Mouse (Mus musculus) liver, embryonic 13.5 days (tissue): ENCODE data around the gene Rabgap1l. TPM values are rescaled to one million over a fixed set of nuclear protein-coding genes. Genes with fewer than 3 reads are reported as not detected.

ENCODE experiments used
- ATAC-seq: fragments of 200-750 bp; cut with Nextera tagmentation; 2 replicates; pipeline ENCODE4 v1.8.0; 2017; ENCODE audit warnings: low read depth, mild to moderate bottlenecking, moderate number of reproducible peaks, moderate library complexity
- DNase-seq: peaks from one replicate; pipeline ENCODE4 v3.0.0; 2022
- H3K27ac ChIP-seq: fragments of 300-500 bp; sonication (generic); 2 replicates; pipeline ENCODE4 v1.5.1; 2015; ENCODE audit warnings: moderate library complexity, mild to moderate bottlenecking, inconsistent platforms
- H3K27me3 ChIP-seq: fragments of 300-500 bp; sonication (generic); 2 replicates; pipeline ENCODE4 v1.6.1; 2015; ENCODE audit warnings: mild to moderate bottlenecking, inconsistent platforms
- H3K36me3 ChIP-seq: fragments of 300-500 bp; sonication (generic); 2 replicates; pipeline ENCODE4 v1.6.1; 2015; ENCODE audit warnings: mild to moderate bottlenecking, inconsistent platforms
- H3K4me1 ChIP-seq: fragments of 300-500 bp; sonication (generic); replicated peaks from 2 replicates; pipeline ENCODE4 v1.6.1; 2015; ENCODE audit warnings: inconsistent platforms
- H3K4me2 ChIP-seq: fragments of 300-500 bp; sonication (generic); 2 replicates; pipeline ENCODE4 v1.6.1; 2015; ENCODE audit warnings: inconsistent platforms, mild to moderate bottlenecking, moderate library complexity
- H3K4me3 ChIP-seq: fragments of 300-500 bp; sonication (generic); replicated peaks from 2 replicates; pipeline ENCODE4 v1.5.1; 2015; ENCODE audit warnings: mild to moderate bottlenecking, inconsistent platforms
- H3K9ac ChIP-seq: fragments of 300-500 bp; sonication (generic); 2 replicates; pipeline ENCODE4 v1.6.1; 2015; ENCODE audit warnings: mild to moderate bottlenecking, inconsistent platforms
- H3K9me3 ChIP-seq: fragments of 300-500 bp; sonication (generic); replicated peaks from 2 replicates; pipeline ENCODE4 v1.6.1; 2016; ENCODE audit warnings: inconsistent platforms
- WGBS: fragments of 180-500 bp; shearing (Covaris S2); methylation state at CpG from one replicate; pipeline ENCODE4 v1.1.7; 2015; ENCODE audit not compliant: insufficient replicate concordance; 5-methylcytosine and 5-hydroxymethylcytosine counted together
- polyA plus RNA-seq: library from polyadenylated mRNA; unstranded; fragments of >200 nt; fragmentation: Nextera tagmentation; extraction: Ambion mirVana; gene quantifications from 2 replicates; pipeline ENCODE4 v1.2.1, GENCODE M21; 2015

Rabgap1l gene
- polyA plus RNA-seq, 1 experiment from 2014 or later, result 37.5 TPM

DNA sequence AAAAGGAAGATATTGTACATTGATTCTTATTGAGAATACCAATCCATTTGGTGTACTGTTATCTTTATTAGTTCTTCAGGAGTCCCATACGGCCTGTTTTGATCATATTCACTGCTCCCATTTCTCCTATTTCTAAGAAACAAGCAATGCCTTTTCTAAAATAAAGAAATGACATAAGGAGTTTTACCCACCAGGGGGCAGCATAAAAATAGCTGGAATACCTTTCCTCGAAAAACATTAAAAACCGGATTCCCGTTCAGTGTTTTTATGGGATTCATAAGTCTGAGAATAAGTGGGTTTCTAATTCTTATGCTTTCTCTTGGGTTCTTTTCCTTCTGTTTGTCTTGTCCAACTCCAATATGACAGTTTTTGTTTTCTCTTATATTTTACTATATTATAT, 562.0 kb downstream of the Rabgap1l start:
- DNase-seq (no peak), ATAC-seq (no peak)
- Histone ChIP-seq H3K9ac (no peak overlapping the region), H3K27me3 (no peaks in the 10 kb centered on the region), H3K4me2 (no peak overlapping the region), H3K27ac (no peak overlapping the region), H3K36me3 (0 out of 2 replicates have a peak, but pooled peaks cover 2% of the 10 kb centered on the region), H3K9me3 (no peaks in the 10 kb centered on the region), H3K4me3 (no peak overlapping the region), H3K4me1 (peaks cover 10% of the 10 kb centered on the region)
- WGBS, result 53% methylated on average over 4 of the region's 4 CpGs

- Histone ChIP-seq H3K9ac (no peak overlapping the region), H3K4me2 (no peak overlapping the region), H3K36me3 (0 out of 2 replicates have a peak, but pooled peaks cover 2% of the 10 kb centered on the region), H3K27ac (no peak overlapping the region), H3K4me3 (no peak overlapping the region), H3K9me3 (no peaks in the 10 kb centered on the region), H3K27me3 (no peaks in the 10 kb centered on the region), H3K4me1 (peaks cover 10% of the 10 kb centered on the region)
- DNase-seq, result no peak
- no peak for ATAC-seq
Observed at GRCm38 (mm10) chr1:160227850-160228249, 565.2 kb downstream of the Rabgap1l start.

DNA sequence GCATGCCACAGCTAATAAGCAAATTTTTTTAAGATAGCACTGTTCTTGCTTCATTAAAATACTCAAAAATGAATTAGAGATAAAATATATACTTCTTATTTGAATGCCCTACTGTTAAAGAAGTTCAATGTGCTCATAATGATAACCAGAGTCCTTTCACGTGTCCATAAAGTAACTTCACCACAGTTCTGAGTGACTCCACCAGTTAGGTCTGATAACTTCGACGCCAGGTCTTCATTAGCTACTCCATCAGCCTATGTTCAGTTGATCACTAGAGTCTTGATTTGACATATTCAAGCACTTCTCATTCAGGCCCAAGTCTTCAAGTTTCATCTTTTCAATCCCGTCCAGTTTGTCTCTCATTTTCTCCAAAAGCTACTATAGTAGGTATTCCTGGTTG, 565.8 kb downstream of the Rabgap1l start:
- WGBS, result 67% methylated on average over 4 of the region's 4 CpGs
- no peak overlapping the region for H3K4me2 ChIP-seq

GRCm38 (mm10) chr1:160224093-160224492, 568.9 kb downstream of the Rabgap1l start:
- Histone ChIP-seq H3K9me3 (no peaks in the 10 kb centered on the region), H3K27ac (no peak overlapping the region), H3K9ac (no peak overlapping the region), H3K27me3 (no peaks in the 10 kb centered on the region), H3K4me3 (no peak overlapping the region), H3K4me2 (no peak overlapping the region), H3K4me1 (peaks cover 8% of the 10 kb centered on the region), H3K36me3 (0 out of 2 replicates have a peak, but pooled peaks cover 2% of the 10 kb centered on the region)
- WGBS, result 63% methylated on average over 2 of the region's 2 CpGs
- no peak for DNase-seq
- ATAC-seq, result no peak

More for the DNA sequence above, 565.8 kb downstream of the Rabgap1l start:
- Histone ChIP-seq H3K27me3 (no peaks in the 10 kb centered on the region), H3K9me3 (no peaks in the 10 kb centered on the region), H3K9ac (no peak overlapping the region), H3K27ac (no peak overlapping the region), H3K4me3 (no peak overlapping the region), H3K4me1 (peaks cover 10% of the 10 kb centered on the region), H3K36me3 (0 out of 2 replicates have a peak, but pooled peaks cover 2% of the 10 kb centered on the region)
- ATAC-seq (no peak), DNase-seq (no peak)

DNA sequence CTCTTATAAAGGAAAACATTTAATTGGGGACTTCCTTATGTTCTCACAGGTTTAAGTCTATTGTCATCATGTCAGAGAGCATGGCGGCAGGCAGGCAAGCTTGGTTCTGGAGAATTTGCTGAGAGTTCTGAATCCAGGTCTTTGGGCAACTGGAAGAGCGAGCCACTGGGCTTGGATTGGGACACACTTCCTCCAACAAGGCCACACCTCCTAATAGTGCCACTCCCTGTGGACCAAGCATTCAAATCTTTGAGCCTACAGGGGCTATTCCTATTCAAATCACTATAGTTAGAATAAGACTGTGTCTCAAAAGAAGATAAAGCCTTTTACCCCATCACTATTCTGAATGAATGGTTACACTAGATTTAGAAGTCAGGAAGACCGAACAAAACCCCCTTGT, 575.1 kb downstream of the Rabgap1l start:
- Histone ChIP-seq H3K27ac (no peak overlapping the region), H3K9me3 (no peaks in the 10 kb centered on the region), H3K4me1 (peaks cover 11% of the 10 kb centered on the region), H3K4me2 (no peak overlapping the region), H3K4me3 (no peak overlapping the region), H3K27me3 (no peaks in the 10 kb centered on the region), H3K9ac (no peak overlapping the region), H3K36me3 (no peaks in the 10 kb centered on the region)
- DNase-seq, result no peak
- ATAC-seq, result no peak
- WGBS, result 77% methylated on average over 3 of the region's 3 CpGs

GRCm38 (mm10) chr1:160214171-160214570, 578.8 kb downstream of the Rabgap1l start:
- H3K4me3 ChIP-seq, result peak overlapping the region; percentile 93
- 88% methylated on average over 7 of the region's 7 CpGs for WGBS
- no peaks in the 10 kb centered on the region for H3K27me3 ChIP-seq
- peaks cover 32% of the 10 kb centered on the region for H3K4me1 ChIP-seq
- no peaks in the 10 kb centered on the region for H3K9me3 ChIP-seq
- H3K9ac ChIP-seq, result peak overlapping the region; percentile 40; the same call in 1 of the 2 replicates
- DNase-seq (no peak), ATAC-seq (no peak)
- H3K36me3 ChIP-seq, result 0 out of 2 replicates have a peak, but pooled peaks cover 2% of the 10 kb centered on the region
- H3K4me2 ChIP-seq, result peak overlapping the region; percentile 78
- H3K27ac ChIP-seq, result no peak overlapping the region

DNA sequence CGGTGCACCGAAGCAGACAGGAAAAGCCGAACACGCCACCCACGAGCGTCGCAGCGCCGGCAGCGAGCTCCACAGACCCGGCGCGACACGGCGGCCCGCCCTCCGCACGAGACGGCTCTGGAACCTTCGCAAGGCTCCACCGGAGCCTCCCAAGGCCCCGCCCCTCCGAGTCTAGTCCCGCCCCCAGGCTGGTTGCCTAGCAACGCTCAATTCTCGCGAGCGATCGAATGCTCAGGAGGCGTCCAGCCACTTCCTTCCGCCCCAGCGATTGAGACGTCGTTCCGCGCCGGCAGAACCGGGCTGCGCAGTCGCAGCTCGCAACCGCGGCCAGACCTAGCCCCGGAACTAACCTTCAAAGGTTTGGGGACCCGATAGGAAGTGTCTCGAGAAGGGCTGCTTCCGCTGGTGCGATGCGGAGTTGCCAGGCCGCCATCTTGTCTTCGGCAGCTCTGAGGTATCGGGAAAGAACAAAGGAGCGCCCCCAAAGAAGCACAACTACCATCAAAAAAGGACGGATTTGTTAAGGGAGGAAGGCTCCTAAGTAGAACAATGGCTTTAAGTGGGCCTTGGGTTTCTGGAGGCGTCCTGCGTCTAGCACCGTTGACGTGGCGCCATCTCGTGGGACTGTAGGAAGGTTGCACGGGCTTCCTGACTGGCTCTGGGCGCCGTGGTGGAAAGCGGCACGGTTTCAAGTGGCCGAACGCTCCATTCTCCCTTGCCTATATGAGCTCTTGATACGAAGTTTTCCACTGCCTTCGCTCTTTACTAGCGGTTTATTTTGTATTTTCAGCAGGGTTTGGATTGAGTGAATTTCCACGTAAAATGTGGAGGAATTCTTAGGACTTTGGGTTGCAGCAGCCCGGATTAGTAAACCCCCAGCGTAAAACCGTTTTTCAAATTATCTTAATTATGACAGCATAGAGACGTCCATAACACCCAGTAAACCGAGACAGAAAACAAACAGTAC, 580.0 kb downstream of the Rabgap1l start, which contains the start of gene Cacybp:
Cacybp (minus strand) TSS at position 173 of the 967 bp plus-strand sequence.
- Histone ChIP-seq H3K4me3 (peak within 1 kb of the TSS; percentile 93), H3K4me2 (peak within 1 kb of the TSS; percentile 86), H3K36me3 (peaks cover 10% of the 10 kb centered on the region; the same call in 1 of the 2 replicates), H3K4me1 (peaks cover 36% of the 10 kb centered on the region), H3K9me3 (no peaks in the 10 kb centered on the region), H3K27me3 (no peaks in the 10 kb centered on the region), H3K9ac (peak within 1 kb of the TSS; percentile 97), H3K27ac (peak within 1 kb of the TSS; percentile 95)
- WGBS, result under 1% methylated on average over 76 of the region's 76 CpGs
- DNase-seq (peak; percentile 99), ATAC-seq (peak; percentile 96)

DNA sequence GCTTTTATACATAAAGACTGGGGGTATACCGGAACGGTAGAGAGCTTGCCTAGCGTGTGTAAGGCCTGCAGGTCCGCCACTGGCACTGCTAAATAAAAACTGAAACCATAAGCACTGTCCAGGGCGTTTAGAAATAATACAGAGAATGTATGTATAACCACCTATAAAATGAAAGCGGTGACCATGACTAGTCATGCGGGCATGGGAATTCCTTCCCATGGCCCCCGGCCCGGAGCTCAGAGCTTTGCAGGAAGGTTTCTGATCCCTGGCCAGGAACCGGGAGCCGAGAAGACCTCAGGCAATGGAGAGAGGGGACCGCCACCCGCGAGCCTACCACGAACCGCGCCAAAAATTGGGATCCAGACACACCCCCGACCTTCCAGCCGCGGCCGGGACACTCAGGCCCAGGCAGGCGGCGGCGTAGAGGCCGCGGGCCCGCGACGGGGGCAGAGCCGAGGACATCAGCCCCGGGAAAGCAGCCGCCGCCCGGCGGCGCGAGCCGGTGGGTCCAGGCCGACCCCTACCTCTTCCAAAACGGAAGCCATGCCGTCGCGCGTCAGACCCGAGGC, 580.8 kb downstream of the Rabgap1l start:
- under 1% methylated on average over 45 of the region's 45 CpGs for WGBS
- Histone ChIP-seq H3K4me1 (peaks cover 39% of the 10 kb centered on the region), H3K36me3 (peaks cover 18% of the 10 kb centered on the region), H3K4me3 (peak overlapping the region; percentile 93), H3K27ac (peak overlapping the region; percentile 95), H3K4me2 (peak overlapping the region; percentile 86), H3K9ac (peak overlapping the region; percentile 97), H3K27me3 (no peaks in the 10 kb centered on the region), H3K9me3 (no peaks in the 10 kb centered on the region)
- no peak for DNase-seq
- ATAC-seq, result peak; percentile 60

GRCm38 (mm10) chr1:160211597-160212122, 581.4 kb downstream of the Rabgap1l start:
- H3K9ac ChIP-seq, result peak overlapping the region; percentile 97
- H3K27me3 ChIP-seq, result no peaks in the 10 kb centered on the region
- no peak for ATAC-seq
- H3K4me2 ChIP-seq, result peak overlapping the region; percentile 86
- H3K9me3 ChIP-seq, result no peaks in the 10 kb centered on the region
- H3K36me3 ChIP-seq, result peaks cover 23% of the 10 kb centered on the region
- peaks cover 39% of the 10 kb centered on the region for H3K4me1 ChIP-seq
- H3K27ac ChIP-seq, result peak overlapping the region; percentile 95
- WGBS, result under 1% methylated on average over 8 of the region's 8 CpGs
- peak; percentile 15 for DNase-seq
- peak overlapping the region; percentile 93 for H3K4me3 ChIP-seq

- H3K36me3 ChIP-seq, result peaks cover 34% of the 10 kb centered on the region
- peak overlapping the region; percentile 95; the same call in 1 of the 2 replicates for H3K27ac ChIP-seq
- H3K4me1 ChIP-seq, result peaks cover 39% of the 10 kb centered on the region
- ATAC-seq, result no peak
- WGBS, result 37% methylated on average over 3 of the region's 3 CpGs
- no peaks in the 10 kb centered on the region for H3K9me3 ChIP-seq
- H3K9ac ChIP-seq, result peak overlapping the region; percentile 97
- H3K4me2 ChIP-seq, result peak overlapping the region; percentile 86
- H3K4me3 ChIP-seq, result peak overlapping the region; percentile 93
- no peaks in the 10 kb centered on the region for H3K27me3 ChIP-seq
- DNase-seq, result no peak
Observed at GRCm38 (mm10) chr1:160210566-160210965, 582.4 kb downstream of the Rabgap1l start.

- Histone ChIP-seq H3K27me3 (no peaks in the 10 kb centered on the region), H3K27ac (no peak overlapping the region; the same call in 1 of the 2 replicates), H3K36me3 (peaks cover 40% of the 10 kb centered on the region), H3K4me2 (peak overlapping the region; percentile 45), H3K9me3 (no peaks in the 10 kb centered on the region), H3K4me1 (peaks cover 39% of the 10 kb centered on the region), H3K9ac (peak overlapping the region; percentile 43; the same call in 1 of the 2 replicates), H3K4me3 (peak overlapping the region; percentile 27; the same call in 1 of the 2 replicates)
- ATAC-seq, result no peak
- DNase-seq, result no peak
- 30% methylated on average over 2 of the region's 2 CpGs for WGBS
Observed at GRCm38 (mm10) chr1:160209844-160210243, 583.2 kb downstream of the Rabgap1l start.
